In genomic region chr7:13043445-13044253, GRCm38 (mm10) we compare ENCODE assay signal across 8 mouse cellular contexts. TPM values are rescaled to one million over a fixed set of nuclear protein-coding genes. Genes with fewer than 3 reads are reported as not detected.
DNase-seq lines count a peak whose midpoint lies in the region; ATAC-seq lines count a peak whose summit lies in the region.

No protein-coding gene starts in this region.

- no peak overlapping the region for H3K27ac ChIP-seq in limb, embryonic 13.5 days
- peak overlapping the region; percentile 71 for H3K27ac ChIP-seq in neural tube, embryonic 14.5 days (ENCODE audit: low read depth, low read length)

- peaks cover 22% of the 10 kb centered on the region for H3K4me1 ChIP-seq in limb, embryonic 13.5 days
- peaks cover 11% of the 10 kb centered on the region; the same call in 1 of the 2 replicates for H3K4me1 ChIP-seq in neural tube, embryonic 14.5 days (ENCODE audit: control insufficient read depth, insufficient read depth, low read length)

- H3K4me2 ChIP-seq in limb, embryonic 13.5 days (replicated peaks), result peak overlapping the region; percentile 97
- H3K4me2 ChIP-seq in neural tube, embryonic 14.5 days (ENCODE audit: low read depth, low read length), result peak overlapping the region; percentile 87

- ATAC-seq in common myeloid progenitor, adult 5-6 weeks (replicated peaks; ENCODE audit: low read depth, poor library complexity, severe bottlenecking), result peak; percentile 28
- peak; percentile 14 to 22; a peak in 1 of 4 replicates for ATAC-seq in hematopoietic stem cell, adult 5-6 weeks (replicated peaks in 1 of 2; ENCODE audit: insufficient read depth in 1 of 2, low FRiP score in 2 of 2, low TSS enrichment in 1 of 2, low read depth in 1 of 2, poor library complexity in 2 of 2, severe bottlenecking in 2 of 2)
- peak; percentile 37; the same call in 1 of the 2 replicates for ATAC-seq in limb, embryonic 13.5 days (ENCODE audit: low FRiP score, low read depth)
- peak; percentile 52 for ATAC-seq in neural tube, embryonic 14.5 days (ENCODE audit: low read depth)

- DNase-seq in kidney, adult 11 months, result peak; percentile 9
- DNase-seq in kidney, adult 8-10 months, result no peak
- peak; percentile 31 for DNase-seq in Muller cell, postnatal 12 days (ENCODE audit: inconsistent ontology term)
- no peak for DNase-seq in thymus, postnatal 36 days

- H3K9me3 ChIP-seq in limb, embryonic 13.5 days, result 0 out of 2 replicates have a peak, but pooled peaks cover 6% of the 10 kb centered on the region
- no peaks in the 10 kb centered on the region for H3K9me3 ChIP-seq in neural tube, embryonic 14.5 days (ENCODE audit: control insufficient read depth, low read length)

- 5% methylated on average over 88 of the region's 88 CpGs for WGBS in limb, embryonic 13.5 days
- WGBS in neural tube, embryonic 14.5 days, result 5% methylated on average over 80 of the region's 88 CpGs

- H3K4me3 ChIP-seq in limb, embryonic 13.5 days, result peak overlapping the region; percentile 54
- H3K4me3 ChIP-seq in neural tube, embryonic 14.5 days (ENCODE audit: low read depth, low read length), result peak overlapping the region; percentile 44

- H3K36me3 ChIP-seq in limb, embryonic 13.5 days, result no peaks in the 10 kb centered on the region
- H3K36me3 ChIP-seq in neural tube, embryonic 14.5 days (ENCODE audit: control insufficient read depth, insufficient read depth, low read length), result no peaks in the 10 kb centered on the region

- peak overlapping the region; percentile 78 for H3K9ac ChIP-seq in limb, embryonic 13.5 days
- H3K9ac ChIP-seq in neural tube, embryonic 14.5 days (replicated peaks; ENCODE audit: low read depth, low read length), result peak overlapping the region; percentile 72

- peaks cover 53% of the 10 kb centered on the region for H3K27me3 ChIP-seq in limb, embryonic 13.5 days
- H3K27me3 ChIP-seq in neural tube, embryonic 14.5 days (ENCODE audit: control insufficient read depth, insufficient read depth, low read length), result peaks cover 18% of the 10 kb centered on the region

RNA-seq across cellular contexts. Expression of gene Ube2m, which starts 5.6 kb away (rescaled TPM):
- 97.7 and 99.2 TPM in 2 replicates for total RNA-seq in common myeloid progenitor, adult 5-6 weeks (2017)
- total RNA-seq in hematopoietic stem cell, adult 5-6 weeks (2017), result 124 and 146 TPM in 2 replicates
- 100 and 114 TPM in 2 replicates for polyA plus RNA-seq in limb, embryonic 13.5 days (2015; fragmentation: Nextera tagmentation; extraction: Ambion mirVana)
- 142 and 146 TPM in 2 replicates for polyA plus RNA-seq in neural tube, embryonic 14.5 days (2014; fragmentation: Nextera tagmentation; extraction: Ambion mirVana)

RNA-seq across cellular contexts. Expression of gene Chmp2a, which starts 9.0 kb away (rescaled TPM):
- total RNA-seq in common myeloid progenitor, adult 5-6 weeks (2017), result 147 and 158 TPM in 2 replicates
- 165 and 183 TPM in 2 replicates for total RNA-seq in hematopoietic stem cell, adult 5-6 weeks (2017)
- 127 and 133 TPM in 2 replicates for polyA plus RNA-seq in limb, embryonic 13.5 days (2015; fragmentation: Nextera tagmentation; extraction: Ambion mirVana)
- 196 and 199 TPM in 2 replicates for polyA plus RNA-seq in neural tube, embryonic 14.5 days (2014; fragmentation: Nextera tagmentation; extraction: Ambion mirVana)

RNA-seq across cellular contexts. Expression of gene Mzf1, which starts 10.9 kb away (rescaled TPM):
- total RNA-seq in common myeloid progenitor, adult 5-6 weeks (2017), result 0.87 and 1.3 TPM in 2 replicates
- total RNA-seq in hematopoietic stem cell, adult 5-6 weeks (2017), result 0.81 and 1.2 TPM in 2 replicates
- 3.2 and 3.8 TPM in 2 replicates for polyA plus RNA-seq in limb, embryonic 13.5 days (2015; fragmentation: Nextera tagmentation; extraction: Ambion mirVana)
- polyA plus RNA-seq in neural tube, embryonic 14.5 days (2014; fragmentation: Nextera tagmentation; extraction: Ambion mirVana), result 8.4 and 9.0 TPM in 2 replicates

RNA-seq across cellular contexts. Expression of gene Zbtb45, which starts 33.8 kb away (rescaled TPM):
- 9.7 and 9.8 TPM in 2 replicates for total RNA-seq in common myeloid progenitor, adult 5-6 weeks (2017)
- 5.4 and 6.9 TPM in 2 replicates for total RNA-seq in hematopoietic stem cell, adult 5-6 weeks (2017)
- 28.0 and 29.6 TPM in 2 replicates for polyA plus RNA-seq in limb, embryonic 13.5 days (2015; fragmentation: Nextera tagmentation; extraction: Ambion mirVana)
- 36.0 and 40.5 TPM in 2 replicates for polyA plus RNA-seq in neural tube, embryonic 14.5 days (2014; fragmentation: Nextera tagmentation; extraction: Ambion mirVana)

RNA-seq across cellular contexts. Expression of gene Trim28, which starts 44.7 kb away (rescaled TPM):
- 481 and 549 TPM in 2 replicates for total RNA-seq in common myeloid progenitor, adult 5-6 weeks (2017)
- total RNA-seq in hematopoietic stem cell, adult 5-6 weeks (2017), result 478 and 595 TPM in 2 replicates
- 316 and 329 TPM in 2 replicates for polyA plus RNA-seq in limb, embryonic 13.5 days (2015; fragmentation: Nextera tagmentation; extraction: Ambion mirVana)
- polyA plus RNA-seq in neural tube, embryonic 14.5 days (2014; fragmentation: Nextera tagmentation; extraction: Ambion mirVana), result 251 and 280 TPM in 2 replicates

Comparison
In these comparisons a context has a peak if more than half of its experiments do, and no peak if none do; other contexts are left out.
1. DNase-seq: peak in kidney, adult 11 months (single experiment) and Muller cell, postnatal 12 days (single experiment); none in kidney, adult 8-10 months (0 of 2) and thymus, postnatal 36 days (0 of 2).
2. Peak in every context shown above with its lines, with median percentiles within 50 percentile points of each other: ATAC-seq.